Mouse (Mus musculus): ENCODE results near the gene Hand1. TPM values are rescaled to one million over a fixed set of nuclear protein-coding genes. Genes with fewer than 3 reads are reported as not detected.

The Hand1 gene
- polyA plus RNA-seq (2015; fragmentation: Nextera tagmentation; extraction: Ambion mirVana), result 0.16 and 0.23 TPM in 2 replicates

DNA sequence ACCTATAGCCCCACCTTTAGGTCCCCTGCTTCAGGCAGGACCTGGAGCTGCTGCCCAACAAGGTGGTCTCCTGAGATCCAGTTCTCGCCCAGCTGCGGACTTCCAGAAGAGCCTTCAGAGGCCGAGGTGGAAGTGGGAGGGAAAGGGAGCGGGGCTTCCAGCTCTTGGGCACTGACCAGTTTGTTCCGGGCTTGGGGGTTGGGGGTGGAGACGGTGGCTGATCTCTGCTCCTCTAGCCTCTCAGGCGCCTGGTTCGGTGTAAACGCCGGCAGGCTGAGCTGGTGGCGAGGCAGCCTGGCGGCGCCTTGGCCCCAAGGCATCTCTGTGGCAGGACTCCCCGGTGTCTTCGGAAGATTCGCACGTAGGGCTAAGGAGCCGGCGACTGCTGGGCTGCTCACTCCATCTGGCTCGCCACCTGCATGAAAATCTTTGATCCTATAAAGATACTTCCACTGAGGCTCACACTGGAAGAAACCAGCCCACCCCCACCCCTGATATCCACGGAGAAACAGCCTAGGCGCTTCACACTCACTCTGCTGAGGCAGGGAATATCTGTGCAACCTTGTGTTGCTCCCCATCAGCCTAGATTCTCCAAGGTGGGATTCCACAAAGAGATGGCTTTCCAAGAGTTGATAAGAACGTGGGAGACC is at the start of gene Hand1:
Hand1 (minus strand) TSS at position 267 of the 650 bp plus-strand sequence.
- H3K27me3 ChIP-seq (ENCODE audit: control insufficient read depth, insufficient read depth, low read depth, low read length), result peaks cover 98% of the 10 kb centered on the region
- no peak within 1 kb of the TSS for H3K27ac ChIP-seq (ENCODE audit: low read length)
- no peaks in the 10 kb centered on the region for H3K9me3 ChIP-seq (ENCODE audit: control insufficient read depth, low read length)
- H3K36me3 ChIP-seq (ENCODE audit: control insufficient read depth, insufficient read depth, low read length), result no peaks in the 10 kb centered on the region
- peaks cover under 1% of the 10 kb centered on the region for H3K4me1 ChIP-seq (replicated peaks; ENCODE audit: control insufficient read depth, insufficient read depth, low read length)
- H3K4me3 ChIP-seq (ENCODE audit: low read length), result no peak within 1 kb of the TSS
- no peak within 1 kb of the TSS for H3K4me2 ChIP-seq (ENCODE audit: low read depth, low read length)
- ATAC-seq (ENCODE audit: low read depth), result no peak
- no peak within 1 kb of the TSS for H3K9ac ChIP-seq (ENCODE audit: low read length)
- 11% methylated on average over 23 of the region's 23 CpGs for WGBS

DNA sequence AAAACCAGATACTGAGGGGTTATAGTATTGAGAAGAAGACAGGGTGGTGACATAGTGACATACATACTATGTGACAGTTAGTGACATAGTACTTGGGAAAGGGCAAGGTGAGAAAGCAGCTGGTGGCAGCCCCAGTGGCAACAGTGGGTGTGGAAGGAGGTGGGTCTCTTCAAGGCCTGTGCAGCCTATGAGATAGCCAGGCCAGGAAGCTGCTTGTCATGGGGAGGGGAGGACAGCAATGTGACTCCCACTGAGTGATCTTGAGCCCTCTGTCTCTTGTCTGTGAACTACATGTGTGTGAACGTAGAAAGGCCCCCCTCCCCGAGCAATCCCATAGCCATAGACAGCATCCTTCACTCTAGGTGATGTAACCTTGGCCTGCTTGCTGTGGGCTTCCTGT is 43.5 kb upstream of the Hand1 start:
- H3K4me1 ChIP-seq (replicated peaks; ENCODE audit: control insufficient read depth, insufficient read depth, low read length), result no peaks in the 10 kb centered on the region
- WGBS, result 52% methylated on average over 2 of the region's 2 CpGs
- H3K9me3 ChIP-seq (ENCODE audit: control insufficient read depth, low read length), result no peaks in the 10 kb centered on the region
- ATAC-seq (ENCODE audit: low read depth), result no peak
- no peak overlapping the region for H3K27ac ChIP-seq (ENCODE audit: low read length)
- H3K4me3 ChIP-seq (ENCODE audit: low read length), result no peak overlapping the region
- H3K9ac ChIP-seq (ENCODE audit: low read length), result no peak overlapping the region
- no peaks in the 10 kb centered on the region for H3K36me3 ChIP-seq (ENCODE audit: control insufficient read depth, insufficient read depth, low read length)
- H3K4me2 ChIP-seq (ENCODE audit: low read depth, low read length), result no peak overlapping the region
- no peaks in the 10 kb centered on the region for H3K27me3 ChIP-seq (ENCODE audit: control insufficient read depth, insufficient read depth, low read depth, low read length)

DNA sequence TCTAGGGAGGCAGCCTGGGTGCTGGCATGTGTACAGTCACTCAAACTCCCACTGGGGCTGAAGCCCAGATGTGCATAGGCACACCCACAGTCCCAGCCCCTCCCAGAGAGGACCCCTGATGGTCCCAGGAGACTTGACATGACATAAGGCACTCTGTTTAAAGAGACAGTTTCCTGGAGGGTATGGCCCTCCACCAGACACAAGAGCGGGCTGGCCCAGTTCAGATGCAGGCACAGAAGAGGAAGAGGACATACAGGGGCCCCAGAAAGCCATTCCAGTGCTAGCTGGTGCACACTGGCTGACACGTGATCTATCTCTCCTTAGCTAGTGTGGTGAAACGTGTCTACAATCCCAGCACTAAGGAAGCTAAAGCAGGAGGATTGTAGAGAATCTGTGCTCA is 40.4 kb upstream of the Hand1 start:
- H3K4me2 ChIP-seq (ENCODE audit: low read depth, low read length), result no peak overlapping the region
- H3K9ac ChIP-seq (ENCODE audit: low read length), result no peak overlapping the region
- WGBS, result 35% methylated on average over 3 of the region's 3 CpGs
- ATAC-seq (ENCODE audit: low read depth), result 0 out of 2 replicates have a peak, but pooled peaks have one; percentile 12
- H3K27ac ChIP-seq (ENCODE audit: low read length), result no peak overlapping the region
- H3K36me3 ChIP-seq (ENCODE audit: control insufficient read depth, insufficient read depth, low read length), result no peaks in the 10 kb centered on the region
- no peak overlapping the region for H3K4me3 ChIP-seq (ENCODE audit: low read length)
- no peaks in the 10 kb centered on the region for H3K9me3 ChIP-seq (ENCODE audit: control insufficient read depth, low read length)
- no peaks in the 10 kb centered on the region for H3K4me1 ChIP-seq (replicated peaks; ENCODE audit: control insufficient read depth, insufficient read depth, low read length)
- no peaks in the 10 kb centered on the region for H3K27me3 ChIP-seq (ENCODE audit: control insufficient read depth, insufficient read depth, low read depth, low read length)

DNA sequence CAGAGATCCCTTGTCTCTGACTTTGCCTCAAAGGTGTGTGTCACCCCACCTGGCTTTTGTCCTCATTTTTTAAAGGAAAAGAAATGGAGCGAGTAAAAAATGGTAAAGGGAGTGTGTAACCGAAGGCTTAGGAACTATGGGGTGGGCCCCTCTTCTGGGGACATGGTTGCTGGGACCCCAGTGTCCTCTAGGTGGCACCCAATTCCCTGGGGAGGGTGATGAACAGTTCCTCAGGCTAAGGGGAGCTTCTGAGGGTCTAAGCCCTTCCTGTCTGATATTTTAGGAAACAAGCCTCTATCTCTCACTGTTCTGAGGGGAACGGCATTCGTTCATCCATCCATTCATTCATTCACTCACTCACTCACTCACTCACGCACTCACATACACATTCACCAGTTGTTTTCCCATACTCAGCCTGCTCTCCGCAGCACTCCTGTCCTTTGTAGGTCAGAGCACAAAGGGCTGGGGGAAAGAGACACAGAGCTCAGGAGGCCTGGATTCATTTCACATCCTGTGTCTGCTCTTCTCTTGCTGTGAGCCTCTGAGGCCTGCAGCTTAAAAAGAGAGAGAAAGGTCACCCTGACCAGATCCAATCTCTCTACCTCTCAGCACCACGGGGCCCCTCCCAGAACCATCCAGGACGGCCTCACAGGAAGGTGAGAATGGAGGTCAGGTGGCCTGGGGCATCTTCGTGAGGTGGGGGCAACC is 36.3 kb upstream of the Hand1 start:
- WGBS, result 41% methylated on average over 9 of the region's 9 CpGs
- no peak overlapping the region for H3K4me2 ChIP-seq (ENCODE audit: low read depth, low read length)
- H3K27ac ChIP-seq (ENCODE audit: low read length), result no peak overlapping the region
- no peak overlapping the region for H3K4me3 ChIP-seq (ENCODE audit: low read length)
- H3K4me1 ChIP-seq (replicated peaks; ENCODE audit: control insufficient read depth, insufficient read depth, low read length), result no peaks in the 10 kb centered on the region
- H3K9ac ChIP-seq (ENCODE audit: low read length), result no peak overlapping the region
- no peak for ATAC-seq (ENCODE audit: low read depth)
- H3K36me3 ChIP-seq (ENCODE audit: control insufficient read depth, insufficient read depth, low read length), result no peaks in the 10 kb centered on the region
- H3K27me3 ChIP-seq (ENCODE audit: control insufficient read depth, insufficient read depth, low read depth, low read length), result no peaks in the 10 kb centered on the region; the same call in 1 of the 2 replicates
- no peaks in the 10 kb centered on the region for H3K9me3 ChIP-seq (ENCODE audit: control insufficient read depth, low read length)

DNA sequence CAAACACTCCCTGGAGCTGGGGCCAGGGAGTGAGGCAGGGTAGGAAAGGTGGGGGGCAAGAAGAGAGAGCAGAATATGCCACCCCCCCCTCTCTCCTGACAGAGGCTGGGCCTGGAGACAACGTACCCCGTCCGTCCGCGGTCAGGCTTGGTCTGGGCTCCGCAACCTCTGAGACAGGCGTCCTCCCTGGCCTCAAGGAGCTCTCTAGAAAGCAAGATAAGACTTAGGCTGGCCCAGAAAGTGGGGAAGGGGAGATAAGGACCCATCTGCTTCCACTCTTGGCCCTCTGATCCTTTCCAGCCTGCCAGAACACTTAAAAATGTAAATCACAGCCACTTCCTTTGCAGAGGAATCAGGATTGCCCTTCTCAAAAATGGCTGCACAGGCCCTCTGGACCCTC is 33.8 kb upstream of the Hand1 start:
- 11% methylated on average over 7 of the region's 7 CpGs for WGBS
- no peak overlapping the region for H3K27ac ChIP-seq (ENCODE audit: low read length)
- H3K4me2 ChIP-seq (ENCODE audit: low read depth, low read length), result no peak overlapping the region
- no peaks in the 10 kb centered on the region for H3K9me3 ChIP-seq (ENCODE audit: control insufficient read depth, low read length)
- H3K4me3 ChIP-seq (ENCODE audit: low read length), result no peak overlapping the region
- H3K36me3 ChIP-seq (ENCODE audit: control insufficient read depth, insufficient read depth, low read length), result no peaks in the 10 kb centered on the region
- H3K4me1 ChIP-seq (replicated peaks; ENCODE audit: control insufficient read depth, insufficient read depth, low read length), result no peaks in the 10 kb centered on the region
- H3K9ac ChIP-seq (ENCODE audit: low read length), result no peak overlapping the region
- no peak for ATAC-seq (ENCODE audit: low read depth)
- no peaks in the 10 kb centered on the region; the same call in none of the 2 replicates for H3K27me3 ChIP-seq (ENCODE audit: control insufficient read depth, insufficient read depth, low read depth, low read length)

DNA sequence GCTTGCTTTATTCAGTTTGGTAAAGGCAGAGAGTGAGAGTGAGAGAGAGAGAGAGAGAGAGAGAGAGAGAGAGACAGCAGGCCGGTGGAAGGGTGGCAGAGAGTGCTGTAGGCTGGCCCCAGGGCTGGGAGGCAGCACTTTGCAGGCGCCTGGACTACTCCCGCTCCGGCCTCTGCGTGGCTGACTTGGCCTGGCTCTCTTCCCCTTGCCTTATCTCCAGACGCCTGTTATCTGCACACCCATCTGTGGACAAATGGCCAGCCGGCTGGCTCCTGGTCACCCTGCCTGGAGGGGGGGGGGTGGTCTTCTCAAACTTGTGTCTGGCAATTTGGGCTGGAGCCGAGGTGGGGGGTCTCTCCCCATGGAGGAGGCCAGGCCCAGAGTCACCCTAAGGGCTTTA is 32.0 kb upstream of the Hand1 start:
- no peaks in the 10 kb centered on the region for H3K9me3 ChIP-seq (ENCODE audit: control insufficient read depth, low read length)
- WGBS, result 23% methylated on average over 8 of the region's 8 CpGs
- H3K36me3 ChIP-seq (ENCODE audit: control insufficient read depth, insufficient read depth, low read length), result no peaks in the 10 kb centered on the region
- no peaks in the 10 kb centered on the region; the same call in none of the 2 replicates for H3K27me3 ChIP-seq (ENCODE audit: control insufficient read depth, insufficient read depth, low read depth, low read length)
- H3K27ac ChIP-seq (ENCODE audit: low read length), result no peak overlapping the region
- no peak overlapping the region for H3K9ac ChIP-seq (ENCODE audit: low read length)
- H3K4me1 ChIP-seq (replicated peaks; ENCODE audit: control insufficient read depth, insufficient read depth, low read length), result no peaks in the 10 kb centered on the region
- no peak overlapping the region for H3K4me2 ChIP-seq (ENCODE audit: low read depth, low read length)
- no peak overlapping the region for H3K4me3 ChIP-seq (ENCODE audit: low read length)
- no peak for ATAC-seq (ENCODE audit: low read depth)

DNA sequence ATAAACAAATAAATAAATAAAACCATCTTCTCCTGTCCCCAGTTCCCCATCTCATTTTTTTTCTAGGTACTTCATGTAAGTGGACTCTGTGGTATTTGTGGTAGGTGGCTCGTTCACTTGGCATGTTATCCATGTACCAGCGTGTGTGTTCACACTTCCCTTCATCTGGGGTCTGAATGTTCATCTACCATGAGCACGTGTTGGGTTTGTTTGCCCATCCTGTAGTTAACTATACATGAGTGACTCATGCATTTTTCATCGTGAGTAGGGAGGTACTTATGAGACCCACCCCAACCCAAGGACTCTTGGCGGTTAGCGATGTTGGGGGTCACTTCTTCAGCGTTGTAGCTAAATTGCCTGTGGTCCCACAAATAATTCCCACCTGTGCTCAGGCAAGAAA is 29.5 kb upstream of the Hand1 start:
- no peak for ATAC-seq (ENCODE audit: low read depth)
- no peak overlapping the region for H3K27ac ChIP-seq (ENCODE audit: low read length)
- no peaks in the 10 kb centered on the region for H3K4me1 ChIP-seq (replicated peaks; ENCODE audit: control insufficient read depth, insufficient read depth, low read length)
- H3K4me2 ChIP-seq (ENCODE audit: low read depth, low read length), result no peak overlapping the region
- no peak overlapping the region for H3K4me3 ChIP-seq (ENCODE audit: low read length)
- no peaks in the 10 kb centered on the region; the same call in none of the 2 replicates for H3K27me3 ChIP-seq (ENCODE audit: control insufficient read depth, insufficient read depth, low read depth, low read length)
- no peaks in the 10 kb centered on the region for H3K36me3 ChIP-seq (ENCODE audit: control insufficient read depth, insufficient read depth, low read length)
- WGBS, result 67% methylated on average over 7 of the region's 7 CpGs
- no peak overlapping the region for H3K9ac ChIP-seq (ENCODE audit: low read length)
- H3K9me3 ChIP-seq (ENCODE audit: control insufficient read depth, low read length), result no peaks in the 10 kb centered on the region

DNA sequence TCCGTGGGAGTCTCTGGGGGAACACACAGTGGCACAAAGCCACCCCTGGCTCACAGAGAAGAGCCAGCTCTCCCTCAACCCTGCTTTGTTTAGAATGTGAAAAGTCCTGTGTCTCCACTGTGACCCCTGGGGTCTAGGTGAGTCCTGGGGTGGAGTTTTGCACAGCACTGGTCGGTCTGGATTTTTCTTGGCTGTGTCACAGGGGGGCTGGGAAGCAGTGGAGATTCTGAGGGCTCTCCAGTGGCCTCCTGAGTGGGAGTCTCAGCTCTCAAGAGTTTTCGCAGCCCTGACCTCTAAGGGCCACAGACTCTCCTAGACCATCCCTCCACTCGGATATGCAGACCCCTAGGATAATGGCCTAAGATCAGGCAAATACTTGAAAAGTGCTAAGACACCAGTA is 25.1 kb upstream of the Hand1 start:
- Histone ChIP-seq H3K9ac (ENCODE audit: low read length) (no peak overlapping the region), H3K27ac (ENCODE audit: low read length) (no peak overlapping the region), H3K9me3 (ENCODE audit: control insufficient read depth, low read length) (no peaks in the 10 kb centered on the region), H3K27me3 (ENCODE audit: control insufficient read depth, insufficient read depth, low read depth, low read length) (no peaks in the 10 kb centered on the region), H3K4me2 (ENCODE audit: low read depth, low read length) (no peak overlapping the region), H3K4me3 (ENCODE audit: low read length) (no peak overlapping the region), H3K4me1 (replicated peaks; ENCODE audit: control insufficient read depth, insufficient read depth, low read length) (no peaks in the 10 kb centered on the region), H3K36me3 (ENCODE audit: control insufficient read depth, insufficient read depth, low read length) (no peaks in the 10 kb centered on the region)
- no peak for ATAC-seq (ENCODE audit: low read depth)
- 29% methylated on average over 4 of the region's 4 CpGs for WGBS

DNA sequence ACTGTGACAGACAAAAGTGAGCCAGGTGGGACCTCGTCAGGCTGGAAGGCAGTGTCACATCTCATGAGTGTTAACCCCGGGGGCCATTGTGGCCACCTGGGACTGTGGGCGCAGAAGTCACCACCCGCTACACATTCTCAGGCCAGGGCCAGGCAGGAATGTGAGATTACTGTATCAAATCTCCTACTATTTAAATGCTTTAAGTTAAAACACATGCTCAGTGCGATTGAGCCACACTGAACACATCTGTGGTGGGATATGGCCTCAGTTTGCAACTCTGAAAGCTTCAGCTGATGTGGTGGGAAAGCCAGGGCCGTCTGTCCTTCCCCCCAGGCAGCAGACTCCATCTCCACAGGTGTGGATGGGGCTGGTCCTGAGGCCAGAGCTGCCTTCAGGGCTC is 21.0 kb upstream of the Hand1 start:
- Histone ChIP-seq H3K4me3 (ENCODE audit: low read length) (no peak overlapping the region), H3K4me1 (replicated peaks; ENCODE audit: control insufficient read depth, insufficient read depth, low read length) (peaks cover 6% of the 10 kb centered on the region), H3K9me3 (ENCODE audit: control insufficient read depth, low read length) (no peaks in the 10 kb centered on the region), H3K27me3 (ENCODE audit: control insufficient read depth, insufficient read depth, low read depth, low read length) (peaks cover 9% of the 10 kb centered on the region; the same call in 1 of the 2 replicates), H3K4me2 (ENCODE audit: low read depth, low read length) (no peak overlapping the region), H3K36me3 (ENCODE audit: control insufficient read depth, insufficient read depth, low read length) (no peaks in the 10 kb centered on the region), H3K9ac (ENCODE audit: low read length) (no peak overlapping the region), H3K27ac (ENCODE audit: low read length) (no peak overlapping the region)
- 69% methylated on average over 6 of the region's 6 CpGs for WGBS
- ATAC-seq (ENCODE audit: low read depth), result no peak
